Mouse (Mus musculus): Measurements from ENCODE around the gene Sh3glb1.

GRCm38 (mm10) chr3:144711607-144712206, 8.4 kb downstream of the Sh3glb1 start:
- TF ChIP-seq POLR2A (IDR thresholded peaks at IDR 0.05; ENCODE audit: insufficient read depth, low read depth, low read length) (no peak), CTCF (IDR thresholded peaks at IDR 0.05; ENCODE audit: insufficient read depth, low read depth, low read length) (no peak)
